Mouse (Mus musculus) embryonic facial prominence, embryonic 12.5 days (tissue): ENCODE results near the gene Tinf2. TPM values are rescaled to one million over a fixed set of nuclear protein-coding genes. Genes with fewer than 3 reads are reported as not detected.

Experiments used
- ATAC-seq: fragments of 200-750 bp; cut with Nextera tagmentation; 2 replicates; pipeline ENCODE4 v1.8.0; 2017; ENCODE audit not compliant: insufficient number of reproducible peaks, insufficient read depth, low FRiP score, low TSS enrichment
- H3K27ac ChIP-seq: fragments of 300-500 bp; sonication (generic); 2 replicates; pipeline ENCODE4 v1.5.1; 2016; ENCODE audit warnings: mild to moderate bottlenecking
- H3K27me3 ChIP-seq: fragments of 300-500 bp; sonication (generic); 2 replicates; pipeline ENCODE4 v1.6.1; 2016; ENCODE audit warnings: mild to moderate bottlenecking, moderate library complexity
- H3K36me3 ChIP-seq: fragments of 300-500 bp; sonication (generic); 2 replicates; pipeline ENCODE4 v1.6.1; 2016; ENCODE audit warnings: mild to moderate bottlenecking
- H3K4me1 ChIP-seq: fragments of 300-500 bp; sonication (generic); 2 replicates; pipeline ENCODE4 v1.6.1; 2016
- H3K4me2 ChIP-seq: fragments of 300-500 bp; sonication (generic); replicated peaks from 2 replicates; pipeline ENCODE4 v1.6.1; 2016; ENCODE audit warnings: mild to moderate bottlenecking, moderate library complexity
- H3K4me3 ChIP-seq: fragments of 300-500 bp; sonication (generic); 2 replicates; pipeline ENCODE4 v1.5.1; 2016; ENCODE audit warnings: mild to moderate bottlenecking
- H3K9ac ChIP-seq: fragments of 300-500 bp; sonication (generic); 2 replicates; pipeline ENCODE4 v1.6.1; 2016; ENCODE audit warnings: mild to moderate bottlenecking, moderate library complexity
- H3K9me3 ChIP-seq: fragments of 300-500 bp; sonication (generic); 2 replicates; pipeline ENCODE4 v1.6.1; 2016; ENCODE audit warnings: mild to moderate bottlenecking, moderate library complexity
- WGBS: fragments of 180-500 bp; shearing (Covaris S2); methylation state at CpG from one replicate; pipeline ENCODE4 v1.1.7; 2016; 5-methylcytosine and 5-hydroxymethylcytosine counted together
- polyA plus RNA-seq: library from polyadenylated mRNA; unstranded; fragments of >200 nt; fragmentation: Nextera tagmentation; extraction: Ambion mirVana; gene quantifications from 2 replicates; pipeline ENCODE4 v1.2.1, GENCODE M21; 2016

Tinf2 gene
- polyA plus RNA-seq, 1 experiment from 2014 or later, result 54.1 TPM

- Histone ChIP-seq H3K27ac (peak overlapping the region; percentile 41; the same call in 1 of the 2 replicates), H3K9me3 (no peaks in the 10 kb centered on the region), H3K4me2 (peak overlapping the region; percentile 94), H3K27me3 (no peaks in the 10 kb centered on the region), H3K4me3 (peak overlapping the region; percentile 59), H3K36me3 (peaks cover 81% of the 10 kb centered on the region), H3K9ac (peak overlapping the region; percentile 67), H3K4me1 (peaks cover 13% of the 10 kb centered on the region)
- 5% methylated on average over 23 of the region's 23 CpGs for WGBS
- peak; percentile 57; the same call in 1 of the 2 replicates for ATAC-seq
Measured at GRCm38 (mm10) chr14:55634874-55635522, 46.6 kb downstream of the Tinf2 start.

- H3K36me3 ChIP-seq, result peaks cover 97% of the 10 kb centered on the region
- H3K9me3 ChIP-seq, result no peaks in the 10 kb centered on the region
- no peak overlapping the region for H3K4me3 ChIP-seq
- H3K4me1 ChIP-seq, result peaks cover 1% of the 10 kb centered on the region
- no peaks in the 10 kb centered on the region for H3K27me3 ChIP-seq
- H3K27ac ChIP-seq, result no peak overlapping the region
- H3K4me2 ChIP-seq, result no peak overlapping the region
- ATAC-seq, result no peak
- WGBS, result 50% methylated on average over 5 of the region's 5 CpGs
- no peak overlapping the region for H3K9ac ChIP-seq
Measured at GRCm38 (mm10) chr14:55629312-55629711, 52.3 kb downstream of the Tinf2 start.

- no peak for ATAC-seq
- 96% methylated on average over 27 of the region's 27 CpGs for WGBS
- H3K36me3 ChIP-seq, result peaks cover 91% of the 10 kb centered on the region
- H3K4me2 ChIP-seq, result no peak overlapping the region
- no peak overlapping the region for H3K9ac ChIP-seq
- H3K27ac ChIP-seq, result no peak overlapping the region
- H3K4me3 ChIP-seq, result no peak overlapping the region
- no peaks in the 10 kb centered on the region for H3K27me3 ChIP-seq
- H3K4me1 ChIP-seq, result no peaks in the 10 kb centered on the region
- no peaks in the 10 kb centered on the region for H3K9me3 ChIP-seq
Measured at GRCm38 (mm10) chr14:55628077-55628827, 53.4 kb downstream of the Tinf2 start.

Other genes with a start within 250 kb of the Tinf2 start
- gene Dhrs4, start 203.1 kb downstream of the Tinf2 start, polyA plus RNA-seq, result 88.7 and 92.1 TPM in 2 replicates
- 6.2 TPM in 2 replicates for gene Carmil3, start 191.2 kb downstream of the Tinf2 start, polyA plus RNA-seq
- 0.55 and 0.90 TPM in 2 replicates for gene Cpne6, start 171.4 kb downstream of the Tinf2 start, polyA plus RNA-seq
- 0.11 TPM in 1 of 2 replicates, not detected in the other for gene Nrl, start 156.8 kb downstream of the Tinf2 start, polyA plus RNA-seq
- 35.2 and 36.1 TPM in 2 replicates for gene Pck2, start 141.6 kb downstream of the Tinf2 start, polyA plus RNA-seq
- gene Dcaf11, start 121.8 kb downstream of the Tinf2 start, polyA plus RNA-seq, result 71.3 and 78.4 TPM in 2 replicates
- not detected in 2 replicates for gene A730061H03Rik, start 121.4 kb downstream of the Tinf2 start, polyA plus RNA-seq
- 8.7 and 9.1 TPM in 2 replicates for gene Fitm1, start 106.2 kb downstream of the Tinf2 start, polyA plus RNA-seq
- gene Psme1, start 103.7 kb downstream of the Tinf2 start, polyA plus RNA-seq, result 131 and 143 TPM in 2 replicates
- 4.6 and 4.9 TPM in 2 replicates for gene Emc9, start 96.5 kb downstream of the Tinf2 start, polyA plus RNA-seq
- gene Psme2, start 90.7 kb downstream of the Tinf2 start, polyA plus RNA-seq, result 247 and 255 TPM in 2 replicates
- gene Rnf31, start 90.1 kb downstream of the Tinf2 start, polyA plus RNA-seq, result 20.6 and 25.4 TPM in 2 replicates
- gene Irf9, start 78.2 kb downstream of the Tinf2 start, polyA plus RNA-seq, result 9.5 and 10.6 TPM in 2 replicates
- gene Rec8, start 63.8 kb downstream of the Tinf2 start, polyA plus RNA-seq, result 7.8 and 8.2 TPM in 2 replicates
- gene Ipo4, start 45.9 kb downstream of the Tinf2 start, polyA plus RNA-seq, result 99.8 and 117 TPM in 2 replicates
- gene Gm49378, start 43.9 kb downstream of the Tinf2 start, polyA plus RNA-seq, result 0.87 and 3.0 TPM in 2 replicates
- gene Tm9sf1, start 38.0 kb downstream of the Tinf2 start, polyA plus RNA-seq, result 102 TPM in 2 replicates
- gene Tssk4, start 31.6 kb downstream of the Tinf2 start, polyA plus RNA-seq, result 0.55 and 0.97 TPM in 2 replicates
- 64.9 and 66.4 TPM in 2 replicates for gene Mdp1, start 21.3 kb downstream of the Tinf2 start, polyA plus RNA-seq
- gene Gmpr2, start 9.9 kb downstream of the Tinf2 start, polyA plus RNA-seq, result 74.7 and 78.3 TPM in 2 replicates
- gene Nedd8, start 9.7 kb downstream of the Tinf2 start, polyA plus RNA-seq, result 585 and 596 TPM in 2 replicates
- gene Tgm1, start 32.1 kb upstream of the Tinf2 start, polyA plus RNA-seq, result 1.6 and 1.7 TPM in 2 replicates
- gene Rabggta, start 40.4 kb upstream of the Tinf2 start, polyA plus RNA-seq, result 27.8 and 30.3 TPM in 2 replicates
- gene Dhrs1, start 63.9 kb upstream of the Tinf2 start, polyA plus RNA-seq, result 81.5 and 86.7 TPM in 2 replicates
- gene Nop9, start 63.9 kb upstream of the Tinf2 start, polyA plus RNA-seq, result 51.0 and 57.3 TPM in 2 replicates
- 0.19 and 0.50 TPM in 2 replicates for gene Cideb, start 76.6 kb upstream of the Tinf2 start, polyA plus RNA-seq
- gene Ltb4r2, start 79.6 kb upstream of the Tinf2 start, polyA plus RNA-seq, result 0.55 and 0.60 TPM in 2 replicates
- 0.48 and 0.60 TPM in 2 replicates for gene Ltb4r1, start 84.1 kb upstream of the Tinf2 start, polyA plus RNA-seq
- 21.3 and 24.2 TPM in 2 replicates for gene Adcy4, start 102.3 kb upstream of the Tinf2 start, polyA plus RNA-seq
- 45.5 and 50.3 TPM in 2 replicates for gene Ripk3, start 107.0 kb upstream of the Tinf2 start, polyA plus RNA-seq
- gene Nfatc4, start 141.3 kb upstream of the Tinf2 start, polyA plus RNA-seq, result 154 and 161 TPM in 2 replicates
- gene Nynrin, start 172.2 kb upstream of the Tinf2 start, polyA plus RNA-seq, result 41.4 and 41.7 TPM in 2 replicates
- 0.28 and 0.42 TPM in 2 replicates for gene Cbln3, start 202.6 kb upstream of the Tinf2 start, polyA plus RNA-seq
- gene Khnyn, start 203.1 kb upstream of the Tinf2 start, polyA plus RNA-seq, result 31.6 and 31.8 TPM in 2 replicates
- 69.9 and 77.7 TPM in 2 replicates for gene Sdr39u1, start 218.5 kb upstream of the Tinf2 start, polyA plus RNA-seq